Mouse (Mus musculus) layer of hippocampus, postnatal 36 days (tissue): ENCODE measurements at regions not wholly inside any gene's neighbourhood (a gene's known extent, or its start where the extent isn't known, plus 50 kb on each side); places are given as distances from the start of the nearest gene placed in this dataset.
"Not testable (repeated sequence)": the region's sequence is repeated elsewhere in the genome, so short reads cannot be mapped to it uniquely, and the experiment has no call there.

ENCODE experiments used
- DNase-seq, 2 experiments: peaks; one replicate each; pipeline ENCODE4 v3.0.0; 2022

GRCm38 (mm10) chr2:43072964-43073619 is 419.7 kb upstream of the Lrp1b start:
- no peak for DNase-seq

- DNase-seq, result peak; percentile 68 to 70
These were observed 444.3 kb upstream of the Lrp1b start for GRCm38 (mm10) chr2:43097560-43098233.

- no peak for DNase-seq
These were observed 435.3 kb upstream of the Kynu start for GRCm38 (mm10) chr2:43119862-43120261.

- DNase-seq, result no peak
These were observed 401.6 kb upstream of the Kynu start for GRCm38 (mm10) chr2:43153574-43153973.

GRCm38 (mm10) chr2:43182105-43182504 is 373.0 kb upstream of the Kynu start:
- DNase-seq, result no peak

- DNase-seq, result not testable (repeated sequence)
These were observed 359.6 kb upstream of the Kynu start for GRCm38 (mm10) chr2:43195531-43195930.

- DNase-seq, result no peak
These were observed 346.9 kb upstream of the Kynu start for GRCm38 (mm10) chr2:43208223-43208622.

- DNase-seq, result no peak
These were observed 341.2 kb upstream of the Kynu start for GRCm38 (mm10) chr2:43213901-43214300.

- DNase-seq, result no peak
These were observed 338.0 kb upstream of the Kynu start for GRCm38 (mm10) chr2:43217119-43217518.

- no peak for DNase-seq
These were observed 332.4 kb upstream of the Kynu start for GRCm38 (mm10) chr2:43222721-43223120.

GRCm38 (mm10) chr2:43224728-43225127 is 330.4 kb upstream of the Kynu start:
- not testable (repeated sequence) for DNase-seq

GRCm38 (mm10) chr2:43246786-43247185 is 308.3 kb upstream of the Kynu start:
- no peak for DNase-seq

GRCm38 (mm10) chr2:43248671-43249070 is 306.5 kb upstream of the Kynu start:
- DNase-seq, result no peak

GRCm38 (mm10) chr2:43254709-43255108 is 300.4 kb upstream of the Kynu start:
- no peak for DNase-seq

- no peak for DNase-seq
These were observed 284.3 kb upstream of the Kynu start for GRCm38 (mm10) chr2:43270802-43271201.

- no peak for DNase-seq
These were observed 283.0 kb upstream of the Kynu start for GRCm38 (mm10) chr2:43272080-43272479.

GRCm38 (mm10) chr2:43274012-43274411 is 281.1 kb upstream of the Kynu start:
- no peak for DNase-seq

GRCm38 (mm10) chr2:43295801-43296200 is 259.3 kb upstream of the Kynu start:
- no peak for DNase-seq

GRCm38 (mm10) chr2:43323836-43324235 is 231.3 kb upstream of the Kynu start:
- no peak for DNase-seq

GRCm38 (mm10) chr2:43364301-43364700 is 190.8 kb upstream of the Kynu start:
- no peak for DNase-seq

GRCm38 (mm10) chr2:43365812-43366211 is 189.3 kb upstream of the Kynu start:
- no peak for DNase-seq

- no peak for DNase-seq
These were observed 151.8 kb upstream of the Kynu start for GRCm38 (mm10) chr2:43403348-43403747.

GRCm38 (mm10) chr2:43404163-43404967 is 150.8 kb upstream of the Kynu start:
- no peak for DNase-seq
